Mouse (Mus musculus) cerebellum, adult (tissue): Measurements from ENCODE around the gene Gm10096.
"Not testable (repeated sequence)": the region's sequence is repeated elsewhere in the genome, so short reads cannot be mapped to it uniquely, and the experiment has no call there.

ENCODE experiments used
- ATAC-seq: cut with Nextera tagmentation; 2 replicates; pipeline ENCODE4 v1.9.2; 2017; ENCODE audit warnings: mild to moderate bottlenecking, moderate library complexity, mixed read lengths; ENCODE audit not compliant: insufficient number of reproducible peaks, low FRiP score, low TSS enrichment

Gm10096 gene

GRCm38 (mm10) chrX:28954602-28955001, at the start of gene Gm10096:
Gene Gm10096 (minus strand): TSS chrX:28954702.
- ATAC-seq = not testable (repeated sequence)
